In genomic region chr19:56747878-56748277, GRCm38 (mm10) we compare ENCODE assay signal across 18 mouse cellular contexts. TPM values are rescaled to one million over a fixed set of nuclear protein-coding genes. Genes with fewer than 3 reads are reported as not detected.
DNase-seq lines count a peak whose midpoint lies in the region; ATAC-seq and TF ChIP-seq lines count a peak whose summit lies in the region.
"Had no signal": no experiment of that assay in that cellular context is flagged by ENCODE, and none has a peak within 500 bp of the region (broad histone marks: within the 10 kb centered on the region; RNA-seq: fewer than 3 reads in every experiment).

No protein-coding gene starts in this region.

- no peak for ATAC-seq in heart, embryonic 11.5 days (replicated peaks; ENCODE audit: insufficient number of reproducible peaks, low FRiP score, low TSS enrichment)
- no peak for ATAC-seq in midbrain, postnatal 0 days (ENCODE audit: low FRiP score)
- no peak for ATAC-seq in midbrain, embryonic 13.5 days
- ATAC-seq in erythroblast, adult 5-6 weeks (replicated peaks; ENCODE audit: low FRiP score, poor library complexity, severe bottlenecking): no peak
- ATAC-seq: intestine, embryonic 15.5 days; midbrain, embryonic 15.5 days had no signal

- no peak overlapping the region for H3K4me3 ChIP-seq in heart, adult 2 months
- no peak overlapping the region for H3K4me3 ChIP-seq in heart, embryonic 11.5 days (ENCODE audit: low read depth, low read length)
- H3K4me3 ChIP-seq in midbrain, postnatal 0 days (ENCODE audit: low read depth, low read length): no peak overlapping the region
- no peak overlapping the region for H3K4me3 ChIP-seq in midbrain, embryonic 13.5 days (replicated peaks)
- H3K4me3 ChIP-seq: embryonic facial prominence, embryonic 13.5 days; forebrain, embryonic 10.5 days; hindbrain, embryonic 13.5 days; intestine, embryonic 15.5 days; liver, embryonic 13.5 days; midbrain, embryonic 15.5 days had no signal

- TF ChIP-seq EP300 in heart, adult 2 months (IDR thresholded peaks at IDR 0.05; ENCODE audit: insufficient read depth, low read depth, low read length): 0 out of 2 replicates have a peak, but pooled peaks have one; percentile 19

- H3K9me3 ChIP-seq in heart, embryonic 11.5 days (replicated peaks; ENCODE audit: control insufficient read depth, low read length): no peaks in the 10 kb centered on the region
- H3K9me3 ChIP-seq in midbrain, postnatal 0 days (ENCODE audit: low read length): no peaks in the 10 kb centered on the region
- no peaks in the 10 kb centered on the region for H3K9me3 ChIP-seq in midbrain, embryonic 13.5 days
- H3K9me3 ChIP-seq: embryonic facial prominence, embryonic 13.5 days; forebrain, embryonic 10.5 days; hindbrain, embryonic 13.5 days; intestine, embryonic 15.5 days; liver, embryonic 13.5 days; midbrain, embryonic 15.5 days had no signal

- peak overlapping the region; percentile 60 for H3K27ac ChIP-seq in heart, adult 2 months
- no peak overlapping the region for H3K27ac ChIP-seq in heart, embryonic 11.5 days (ENCODE audit: low read depth, low read length)
- H3K27ac ChIP-seq in midbrain, postnatal 0 days (ENCODE audit: low read depth, low read length): no peak overlapping the region
- no peak overlapping the region for H3K27ac ChIP-seq in midbrain, embryonic 13.5 days
- H3K27ac ChIP-seq: forebrain, embryonic 10.5 days; hindbrain, embryonic 13.5 days; intestine, embryonic 15.5 days; liver, embryonic 13.5 days; midbrain, embryonic 15.5 days had no signal

- H3K79me2 ChIP-seq in heart, adult 2 months (replicated peaks; ENCODE audit: control insufficient read depth, insufficient read depth, low read length): no peaks in the 10 kb centered on the region

- peak; percentile 44 to 53 for DNase-seq in heart, adult 2 months
- DNase-seq in kidney, postnatal 4 days: peak; percentile 13 to 27
- DNase-seq in kidney, postnatal 36 days: no peak
- no peak for DNase-seq in midbrain, postnatal 0 days (ENCODE audit: low spot score)
- no peak for DNase-seq in c-Kit-positive CD71-positive TER-119-positive erythroid progenitor cells, embryonic 14.5 days (ENCODE audit: low spot score)
- DNase-seq: B cell, adult 2 months; cerebellum, adult 11-12 months; gastrocnemius, postnatal 25 days; liver, embryonic 13.5 days had no signal

- H3K4me1 ChIP-seq in heart, adult 2 months (ENCODE audit: control insufficient read depth, insufficient read depth, low read length): peaks cover 8% of the 10 kb centered on the region
- peaks cover 8% of the 10 kb centered on the region for H3K4me1 ChIP-seq in heart, embryonic 11.5 days (ENCODE audit: control insufficient read depth, insufficient read depth, low read length)
- H3K4me1 ChIP-seq in midbrain, postnatal 0 days (ENCODE audit: insufficient read depth, low read length): no peaks in the 10 kb centered on the region; the same call in 1 of the 2 replicates
- H3K4me1 ChIP-seq in midbrain, embryonic 13.5 days (replicated peaks): peaks cover 11% of the 10 kb centered on the region
- H3K4me1 ChIP-seq: intestine, embryonic 15.5 days; liver, embryonic 13.5 days; midbrain, embryonic 15.5 days had no signal

- H3K9ac ChIP-seq in heart, adult 2 months (ENCODE audit: low read depth, low read length): no peak overlapping the region
- no peak overlapping the region for H3K9ac ChIP-seq in heart, embryonic 11.5 days (ENCODE audit: low read depth, low read length)
- 0 out of 2 replicates have a peak overlapping the region, but pooled peaks have one; percentile 13 for H3K9ac ChIP-seq in midbrain, postnatal 0 days (replicated peaks; ENCODE audit: low read length, poor library complexity, severe bottlenecking)
- no peak overlapping the region for H3K9ac ChIP-seq in midbrain, embryonic 13.5 days (replicated peaks)
- H3K9ac ChIP-seq: embryonic facial prominence, embryonic 13.5 days; hindbrain, embryonic 13.5 days; intestine, embryonic 15.5 days; liver, embryonic 13.5 days; midbrain, embryonic 15.5 days had no signal

- no peak for TF ChIP-seq CTCF in heart, adult 2 months (IDR thresholded peaks at IDR 0.05)
- TF ChIP-seq CTCF in midbrain, postnatal 0 days (IDR thresholded peaks at IDR 0.05): no peak

- intact Hi-C loops in heart, adult 2 months (cut with DNase I): no loop called here

- 32% methylated on average over 10 of the region's 10 CpGs for WGBS in heart, adult 2 months
- 50% methylated on average over 10 of the region's 10 CpGs for WGBS in heart, embryonic 11.5 days (ENCODE audit: insufficient replicate concordance)
- WGBS in midbrain, postnatal 0 days: 65% methylated on average over 10 of the region's 10 CpGs
- 57% methylated on average over 10 of the region's 10 CpGs for WGBS in midbrain, embryonic 13.5 days

- 0 out of 2 replicates have a peak, but pooled peaks have one; percentile 29 for TF ChIP-seq POLR2A in heart, adult 2 months (IDR thresholded peaks at IDR 0.05; ENCODE audit: insufficient read depth, low read depth, low read length)

- H3K27me3 ChIP-seq in heart, adult 2 months (ENCODE audit: control insufficient read depth, insufficient read depth, low read length): no peaks in the 10 kb centered on the region
- H3K27me3 ChIP-seq in heart, embryonic 11.5 days (ENCODE audit: control insufficient read depth, insufficient read depth, low read length): no peaks in the 10 kb centered on the region
- H3K27me3 ChIP-seq in midbrain, postnatal 0 days (ENCODE audit: insufficient read depth, low read length): 0 out of 2 replicates have a peak, but pooled peaks cover 3% of the 10 kb centered on the region
- no peaks in the 10 kb centered on the region; the same call in 1 of the 2 replicates for H3K27me3 ChIP-seq in midbrain, embryonic 13.5 days
- H3K27me3 ChIP-seq: embryonic facial prominence, embryonic 13.5 days; hindbrain, embryonic 13.5 days; intestine, embryonic 15.5 days; midbrain, embryonic 15.5 days had no signal

- no peak overlapping the region for H3K4me2 ChIP-seq in heart, embryonic 11.5 days
- no peak overlapping the region for H3K4me2 ChIP-seq in midbrain, postnatal 0 days (ENCODE audit: low read depth, low read length, poor library complexity, severe bottlenecking)
- H3K4me2 ChIP-seq in midbrain, embryonic 13.5 days (replicated peaks): no peak overlapping the region
- H3K4me2 ChIP-seq: embryonic facial prominence, embryonic 13.5 days; hindbrain, embryonic 13.5 days; intestine, embryonic 15.5 days; liver, embryonic 13.5 days; midbrain, embryonic 15.5 days had no signal

- H3K36me3 ChIP-seq in heart, adult 2 months (ENCODE audit: control insufficient read depth, insufficient read depth, low read length): no peaks in the 10 kb centered on the region
- H3K36me3 ChIP-seq in heart, embryonic 11.5 days (ENCODE audit: control insufficient read depth, insufficient read depth, low read length): no peaks in the 10 kb centered on the region
- no peaks in the 10 kb centered on the region for H3K36me3 ChIP-seq in midbrain, postnatal 0 days (ENCODE audit: insufficient read depth, low read length)
- no peaks in the 10 kb centered on the region for H3K36me3 ChIP-seq in midbrain, embryonic 13.5 days
- H3K36me3 ChIP-seq: embryonic facial prominence, embryonic 13.5 days; forebrain, embryonic 10.5 days; hindbrain, embryonic 13.5 days; intestine, embryonic 15.5 days; liver, embryonic 13.5 days; midbrain, embryonic 15.5 days had no signal

RNA-seq across cellular contexts. Expression of gene Adrb1, which starts 25.9 kb away (rescaled TPM):
- 10 to 100 TPM; 18.0 to 28.4 TPM for total RNA-seq in heart, adult 2 months (2021)
- polyA plus RNA-seq in heart, adult 2 months (2012; rRNA removed): 18.3 and 20.5 TPM in 2 replicates
- 1.5 and 1.8 TPM in 2 replicates for polyA plus RNA-seq in heart, embryonic 11.5 days (2014; fragmentation: Nextera tagmentation; extraction: Ambion mirVana)
- 5.1 and 7.6 TPM in 2 replicates for total RNA-seq in midbrain, postnatal 0 days (2014; rRNA removed)
- polyA plus RNA-seq in midbrain, postnatal 0 days (2015; fragmentation: Nextera tagmentation; extraction: Ambion mirVana): 2.0 and 2.9 TPM in 2 replicates
- 0.32 and 0.59 TPM in 2 replicates for polyA plus RNA-seq in midbrain, embryonic 13.5 days (2015; fragmentation: Nextera tagmentation; extraction: Ambion mirVana)
- total RNA-seq in erythroblast, adult 5-6 weeks (2015; ENCODE audit: low replicate concordance): not detected in 2 replicates
- total RNA-seq in erythroblast, adult 5-6 weeks (2017; ENCODE audit: low replicate concordance): not detected in 2 replicates
- total RNA-seq: common myeloid progenitor, adult 5-6 weeks had no signal

Comparison
In these comparisons a context has a peak if more than half of its experiments do, and no peak if none do; other contexts are left out.
1. DNase-seq: peak in heart, adult 2 months (2 of 2) and kidney, postnatal 4 days (2 of 2); none in kidney, postnatal 36 days (0 of 2), midbrain, postnatal 0 days (single experiment) and c-Kit-positive CD71-positive TER-119-positive erythroid progenitor cells, embryonic 14.5 days (single experiment).